Mouse (Mus musculus) kidney, adult 2 months (tissue): Measurements from ENCODE around the gene Zfp768. TPM values are rescaled to one million over a fixed set of nuclear protein-coding genes. Genes with fewer than 3 reads are reported as not detected.
A peak's percentile ranks its signal among the peaks of the same experiment; 100 is the strongest.
"Not testable (repeated sequence)": the region's sequence is repeated elsewhere in the genome, so short reads cannot be mapped to it uniquely, and the experiment has no call there.

Experiments
- DNase-seq: peaks from one replicate; pipeline ENCODE4 v3.0.0; 2021
- H3K27ac ChIP-seq: fragments of 200-500 bp; 2 replicates; pipeline ENCODE4 v1.5.1; 2012; ENCODE audit warnings: low read depth, low read length, control low read depth, inconsistent platforms; ENCODE audit not compliant: insufficient read depth
- H3K27me3 ChIP-seq: fragments of 200-500 bp; replicated peaks from 2 replicates; pipeline ENCODE4 v1.6.1; 2012; ENCODE audit warnings: mild to moderate bottlenecking, moderate library complexity, low read length, inconsistent platforms; ENCODE audit not compliant: control insufficient read depth, insufficient read depth
- H3K36me3 ChIP-seq: fragments of 200-500 bp; 2 replicates; pipeline ENCODE4 v1.6.1; 2012; ENCODE audit warnings: mild to moderate bottlenecking, moderate library complexity, low read length, inconsistent platforms; ENCODE audit not compliant: control insufficient read depth, insufficient read depth
- H3K4me1 ChIP-seq: fragments of 200-500 bp; 2 replicates; pipeline ENCODE4 v1.6.1; 2011; ENCODE audit warnings: low read length; ENCODE audit not compliant: control insufficient read depth, insufficient read depth
- H3K4me3 ChIP-seq: fragments of 200-500 bp; 2 replicates; pipeline ENCODE4 v1.5.1; 2011; ENCODE audit warnings: mild to moderate bottlenecking, low read depth, low read length, control low read depth; ENCODE audit not compliant: insufficient read depth
- CTCF ChIP-seq: fragments of 200-500 bp; conservative IDR thresholded peaks from 2 replicates; pipeline ENCODE4 v1.5.1; 2011; ENCODE audit warnings: low read depth, mild to moderate bottlenecking, control low read depth, low read length, moderate library complexity, mixed read lengths; ENCODE audit not compliant: insufficient read depth, insufficient read length
- POLR2A ChIP-seq: fragments of 200-500 bp; IDR thresholded peaks from one replicate; pipeline ENCODE4 v1.6.1; 2011; ENCODE audit warnings: low read depth, low read length, control low read depth
- WGBS: fragments of 180-500 bp; shearing (Covaris S2); methylation state at CpG from one replicate; pipeline ENCODE4 v1.1.7; 2018; 5-methylcytosine and 5-hydroxymethylcytosine counted together
- polyA plus RNA-seq: library from polyadenylated mRNA; depleted of rRNA; stranded (reverse); fragments of >200 nt; gene quantifications from 2 replicates; pipeline ENCODE4 v1.2.3, GENCODE M21; 2012

The Zfp768 gene
- polyA plus RNA-seq, 1 experiment = 36.7 TPM

- no peak for TF ChIP-seq POLR2A
- TF ChIP-seq CTCF = no peak
- Histone ChIP-seq H3K36me3 (no peaks in the 10 kb centered on the region), H3K4me3 (peak overlapping the region; percentile 11; the same call in 1 of the 2 replicates), H3K27me3 (no peaks in the 10 kb centered on the region), H3K4me1 (no peaks in the 10 kb centered on the region), H3K27ac (no peak overlapping the region)
- peak; percentile 38 for DNase-seq
- 73% methylated on average over 4 of the region's 4 CpGs for WGBS
These were observed 18.8 kb upstream of the Zfp768 start for GRCm38 (mm10) chr7:127364166-127364565.

GRCm38 (mm10) chr7:127363475-127363921, 18.1 kb upstream of the Zfp768 start:
- peak; percentile 54 for DNase-seq
- H3K27ac ChIP-seq = no peak overlapping the region
- H3K4me3 ChIP-seq = peak overlapping the region; percentile 45
- H3K27me3 ChIP-seq = no peaks in the 10 kb centered on the region
- no peaks in the 10 kb centered on the region for H3K4me1 ChIP-seq
- WGBS = 9% methylated on average over 24 of the region's 24 CpGs
- no peak for TF ChIP-seq CTCF
- no peak for TF ChIP-seq POLR2A
- H3K36me3 ChIP-seq = no peaks in the 10 kb centered on the region

- peak; percentile 62 for DNase-seq
- not testable (repeated sequence) for H3K27ac ChIP-seq, H3K4me1 ChIP-seq, H3K27me3 ChIP-seq, H3K36me3 ChIP-seq
- H3K4me3 ChIP-seq = peak overlapping the region; percentile 44; the same call in 1 of the 2 replicates
- WGBS = 17% methylated on average over 13 of the region's 13 CpGs
- TF ChIP-seq CTCF = peak; percentile 27
These were observed 17.0 kb upstream of the Zfp768 start for GRCm38 (mm10) chr7:127362418-127362817.

- no peaks in the 10 kb centered on the region for H3K36me3 ChIP-seq
- H3K27me3 ChIP-seq = no peaks in the 10 kb centered on the region
- DNase-seq = peak; percentile 82
- WGBS = 34% methylated on average over 13 of the region's 13 CpGs
- no peak overlapping the region for H3K27ac ChIP-seq
- TF ChIP-seq CTCF = no peak
- no peak for TF ChIP-seq POLR2A
- H3K4me1 ChIP-seq = no peaks in the 10 kb centered on the region
- H3K4me3 ChIP-seq = no peak overlapping the region
These were observed 16.1 kb upstream of the Zfp768 start for GRCm38 (mm10) chr7:127361449-127361848.

- H3K27ac ChIP-seq = no peak overlapping the region
- 80% methylated on average over 4 of the region's 4 CpGs for WGBS
- H3K4me3 ChIP-seq = no peak overlapping the region
- TF ChIP-seq POLR2A (no peak), CTCF (no peak)
- H3K27me3 ChIP-seq = no peaks in the 10 kb centered on the region
- no peaks in the 10 kb centered on the region for H3K36me3 ChIP-seq
- no peak for DNase-seq
- no peaks in the 10 kb centered on the region for H3K4me1 ChIP-seq
These were observed 14.9 kb upstream of the Zfp768 start for GRCm38 (mm10) chr7:127360265-127360664.

- TF ChIP-seq CTCF (no peak), POLR2A (no peak)
- H3K4me3 ChIP-seq = no peak overlapping the region
- no peaks in the 10 kb centered on the region for H3K36me3 ChIP-seq
- no peaks in the 10 kb centered on the region for H3K4me1 ChIP-seq
- DNase-seq = no peak
- no peaks in the 10 kb centered on the region for H3K27me3 ChIP-seq
- WGBS = 71% methylated on average over 4 of the region's 4 CpGs
- H3K27ac ChIP-seq = no peak overlapping the region
These were observed 13.1 kb upstream of the Zfp768 start for GRCm38 (mm10) chr7:127358472-127358871.

GRCm38 (mm10) chr7:127357871-127358270, 12.5 kb upstream of the Zfp768 start:
- WGBS = 72% methylated on average over 2 of the region's 2 CpGs
- H3K36me3 ChIP-seq = no peaks in the 10 kb centered on the region
- no peaks in the 10 kb centered on the region for H3K4me1 ChIP-seq
- no peak overlapping the region for H3K4me3 ChIP-seq
- no peak for DNase-seq
- H3K27ac ChIP-seq = no peak overlapping the region
- TF ChIP-seq CTCF (no peak), POLR2A (no peak)
- no peaks in the 10 kb centered on the region for H3K27me3 ChIP-seq
